In genomic region chr14:77157505-77157911, GRCm38 (mm10) we compare ENCODE assay signal across 8 mouse cellular contexts. TPM values are rescaled to one million over a fixed set of nuclear protein-coding genes. Genes with fewer than 3 reads are reported as not detected.
DNase-seq lines count a peak whose midpoint lies in the region; ATAC-seq lines count a peak whose summit lies in the region.

No protein-coding gene starts in this region.

- H3K4me3 ChIP-seq in forebrain, embryonic 11.5 days (ENCODE audit: low read depth, low read length) = peak overlapping the region; percentile 85
- H3K4me3 ChIP-seq in heart, embryonic 12.5 days = peak overlapping the region; percentile 72
- H3K4me3 ChIP-seq in kidney, embryonic 16.5 days (ENCODE audit: low read length) = peak overlapping the region; percentile 73
- peak overlapping the region; percentile 83 for H3K4me3 ChIP-seq in limb, embryonic 13.5 days

- H3K4me1 ChIP-seq in forebrain, embryonic 11.5 days (replicated peaks; ENCODE audit: control insufficient read depth, insufficient read depth, low read length) = 0 out of 2 replicates have a peak, but pooled peaks cover 1% of the 10 kb centered on the region
- peaks cover 9% of the 10 kb centered on the region for H3K4me1 ChIP-seq in heart, embryonic 12.5 days (replicated peaks)
- H3K4me1 ChIP-seq in kidney, embryonic 16.5 days (ENCODE audit: insufficient read depth, low read length) = peaks cover 17% of the 10 kb centered on the region; the same call in 1 of the 2 replicates
- H3K4me1 ChIP-seq in limb, embryonic 13.5 days = peaks cover 27% of the 10 kb centered on the region

- peak overlapping the region; percentile 84 for H3K9ac ChIP-seq in forebrain, embryonic 11.5 days (ENCODE audit: low read length)
- H3K9ac ChIP-seq in heart, embryonic 12.5 days = peak overlapping the region; percentile 75
- H3K9ac ChIP-seq in kidney, embryonic 16.5 days (replicated peaks; ENCODE audit: low read length) = peak overlapping the region; percentile 72
- H3K9ac ChIP-seq in limb, embryonic 13.5 days = peak overlapping the region; percentile 85

- peak; percentile 85 for DNase-seq in cerebellum, adult 11 months
- peak; percentile 84 for DNase-seq in forebrain, embryonic 11.5 days (ENCODE audit: low spot score)
- peak; percentile 80 for DNase-seq in neural tube, embryonic 10.5 days (ENCODE audit: extremely low spot score, low spot score)
- peak; percentile 84 for DNase-seq in testis, postnatal 10 days (ENCODE audit: low spot score)

- H3K4me2 ChIP-seq in forebrain, embryonic 11.5 days (ENCODE audit: low read depth, low read length, severe bottlenecking) = peak overlapping the region; percentile 97
- H3K4me2 ChIP-seq in heart, embryonic 12.5 days = peak overlapping the region; percentile 99
- peak overlapping the region; percentile 99 for H3K4me2 ChIP-seq in kidney, embryonic 16.5 days (replicated peaks; ENCODE audit: low read depth, low read length)
- H3K4me2 ChIP-seq in limb, embryonic 13.5 days (replicated peaks) = peak overlapping the region; percentile 98

- no peaks in the 10 kb centered on the region for H3K9me3 ChIP-seq in forebrain, embryonic 11.5 days (ENCODE audit: control insufficient read depth, low read length)
- H3K9me3 ChIP-seq in heart, embryonic 12.5 days (replicated peaks) = no peaks in the 10 kb centered on the region
- no peaks in the 10 kb centered on the region for H3K9me3 ChIP-seq in kidney, embryonic 16.5 days (ENCODE audit: low read length)
- no peaks in the 10 kb centered on the region for H3K9me3 ChIP-seq in limb, embryonic 13.5 days

- WGBS in forebrain, embryonic 11.5 days = 2% methylated on average over 31 of the region's 31 CpGs
- 1% methylated on average over 31 of the region's 31 CpGs for WGBS in heart, embryonic 12.5 days
- 2% methylated on average over 31 of the region's 31 CpGs for WGBS in kidney, embryonic 16.5 days
- 1% methylated on average over 31 of the region's 31 CpGs for WGBS in limb, embryonic 13.5 days

- peak overlapping the region; percentile 71; the same call in 1 of the 2 replicates for H3K27ac ChIP-seq in forebrain, embryonic 11.5 days (ENCODE audit: low read depth, low read length)
- no peak overlapping the region for H3K27ac ChIP-seq in heart, embryonic 12.5 days (ENCODE audit: poor library complexity, severe bottlenecking)
- H3K27ac ChIP-seq in kidney, embryonic 16.5 days (ENCODE audit: low read length) = no peak overlapping the region
- H3K27ac ChIP-seq in limb, embryonic 13.5 days = no peak overlapping the region

- no peaks in the 10 kb centered on the region for H3K27me3 ChIP-seq in forebrain, embryonic 11.5 days (ENCODE audit: control insufficient read depth, insufficient read depth, low read length)
- peaks cover 18% of the 10 kb centered on the region for H3K27me3 ChIP-seq in heart, embryonic 12.5 days (replicated peaks)
- peaks cover 25% of the 10 kb centered on the region for H3K27me3 ChIP-seq in kidney, embryonic 16.5 days (ENCODE audit: insufficient read depth, low read length)
- peaks cover 36% of the 10 kb centered on the region for H3K27me3 ChIP-seq in limb, embryonic 13.5 days

- H3K36me3 ChIP-seq in forebrain, embryonic 11.5 days (ENCODE audit: control insufficient read depth, insufficient read depth, low read length) = no peaks in the 10 kb centered on the region
- H3K36me3 ChIP-seq in heart, embryonic 12.5 days = no peaks in the 10 kb centered on the region
- no peaks in the 10 kb centered on the region for H3K36me3 ChIP-seq in kidney, embryonic 16.5 days (ENCODE audit: insufficient read depth, low read length)
- no peaks in the 10 kb centered on the region for H3K36me3 ChIP-seq in limb, embryonic 13.5 days

- peak; percentile 89 for ATAC-seq in forebrain, embryonic 11.5 days (replicated peaks; ENCODE audit: low FRiP score)
- ATAC-seq in heart, embryonic 12.5 days (ENCODE audit: insufficient number of reproducible peaks, low FRiP score) = peak; percentile 81
- ATAC-seq in kidney, embryonic 16.5 days (ENCODE audit: low FRiP score, low TSS enrichment) = peak; percentile 90
- ATAC-seq in limb, embryonic 13.5 days (ENCODE audit: low FRiP score, low read depth) = peak; percentile 90
- no peak for ATAC-seq in megakaryocyte progenitor cell, adult 5-6 weeks (replicated peaks; ENCODE audit: poor library complexity)

RNA-seq across cellular contexts. Expression of gene Enox1, which starts 0.9 kb away (rescaled TPM):
- 22.6 and 23.4 TPM in 2 replicates for polyA plus RNA-seq in forebrain, embryonic 11.5 days (2014; fragmentation: Nextera tagmentation; extraction: Ambion mirVana)
- 3.2 and 4.5 TPM in 2 replicates for polyA plus RNA-seq in heart, embryonic 12.5 days (2016; fragmentation: Nextera tagmentation; extraction: Ambion mirVana)
- polyA plus RNA-seq in kidney, embryonic 16.5 days (2015; fragmentation: Nextera tagmentation; extraction: Ambion mirVana) = 7.7 and 7.9 TPM in 2 replicates
- polyA plus RNA-seq in limb, embryonic 13.5 days (2015; fragmentation: Nextera tagmentation; extraction: Ambion mirVana) = 18.9 and 19.7 TPM in 2 replicates
- not detected in 2 replicates for total RNA-seq in megakaryocyte progenitor cell, adult 5-6 weeks (2015)
- total RNA-seq in megakaryocyte progenitor cell, adult 5-6 weeks (2017) = 0.17 TPM in 1 of 2 replicates, not detected in the other
